Mouse (Mus musculus): ENCODE results near the gene Fam189a1.

- TF ChIP-seq GATA1 (IDR thresholded peaks at IDR 0.05; ENCODE audit: low read length) (no peak), TAL1 (IDR thresholded peaks at IDR 0.05; ENCODE audit: low read length) (no peak)
Measured at GRCm38 (mm10) chr7:64808876-64809275, 347.5 kb downstream of the Fam189a1 start.
